Mouse (Mus musculus) gastrocnemius, postnatal 14 days (tissue): ENCODE data around the gene Mc3r. TPM values are rescaled to one million over a fixed set of nuclear protein-coding genes. Genes with fewer than 3 reads are reported as not detected.

Experiments used
- DNase-seq: peaks from one replicate; pipeline ENCODE4 v3.0.0; 2021; ENCODE audit warnings: mixed read lengths
- intact Hi-C: fragments of 180-260 bp; cut with DNase I; formaldehyde crosslinking; loops from one replicate; pipeline ENCODE4 v1.15.1; 2025; ENCODE audit warnings: low total_unique reads
- total RNA-seq, 2 experiments: library from RNA; stranded (reverse); gene quantifications; 2 replicates each; pipeline ENCODE4 v1.2.3; 2021

Mc3r gene
- total RNA-seq, 2 experiments from 2014 or later: not detected

DNA sequence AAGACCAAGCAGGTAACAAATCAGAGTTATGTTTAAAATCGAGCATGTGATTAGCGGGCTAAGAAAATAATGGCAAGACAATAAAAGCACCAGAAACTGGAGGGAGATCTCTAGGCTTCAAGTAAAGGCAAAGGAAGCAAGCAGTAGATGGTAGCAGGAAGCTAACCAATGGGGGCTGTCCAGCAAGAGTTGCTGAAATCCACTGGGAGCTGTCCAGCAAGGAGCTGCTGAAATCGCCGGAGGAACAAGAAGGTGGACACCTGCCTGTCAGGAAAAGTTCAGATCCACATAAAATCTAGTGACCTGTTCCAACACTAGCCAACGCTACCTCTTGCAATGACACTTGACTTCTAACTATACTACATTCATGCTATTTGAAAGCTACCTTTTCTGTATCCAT lies 7.3 kb upstream of the Mc3r start:
- intact Hi-C loops: no loop called here
- DNase-seq: peak; percentile 12

GRCm38 (mm10) chr2:172245497-172245896 lies 2.8 kb upstream of the Mc3r start:
- DNase-seq: no peak
- intact Hi-C loops: no loop called here

DNA sequence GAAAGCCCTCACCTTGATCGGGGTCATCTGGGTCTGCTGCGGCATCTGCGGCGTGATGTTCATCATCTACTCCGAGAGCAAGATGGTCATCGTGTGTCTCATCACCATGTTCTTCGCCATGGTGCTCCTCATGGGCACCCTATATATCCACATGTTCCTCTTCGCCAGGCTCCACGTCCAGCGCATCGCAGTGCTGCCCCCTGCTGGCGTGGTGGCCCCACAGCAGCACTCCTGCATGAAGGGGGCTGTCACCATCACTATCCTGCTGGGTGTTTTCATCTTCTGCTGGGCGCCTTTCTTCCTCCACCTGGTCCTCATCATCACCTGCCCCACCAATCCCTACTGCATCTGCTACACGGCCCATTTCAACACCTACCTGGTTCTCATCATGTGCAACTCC lies 1.0 kb downstream of the Mc3r start:
- DNase-seq: no peak
- intact Hi-C loops: no loop called here

- no peak for DNase-seq
- intact Hi-C loops: no loop called here
Measured at GRCm38 (mm10) chr2:172256418-172256817, 8.1 kb downstream of the Mc3r start.

GRCm38 (mm10) chr2:172256956-172257355 lies 8.7 kb downstream of the Mc3r start:
- intact Hi-C loops: no loop called here
- no peak for DNase-seq

DNA sequence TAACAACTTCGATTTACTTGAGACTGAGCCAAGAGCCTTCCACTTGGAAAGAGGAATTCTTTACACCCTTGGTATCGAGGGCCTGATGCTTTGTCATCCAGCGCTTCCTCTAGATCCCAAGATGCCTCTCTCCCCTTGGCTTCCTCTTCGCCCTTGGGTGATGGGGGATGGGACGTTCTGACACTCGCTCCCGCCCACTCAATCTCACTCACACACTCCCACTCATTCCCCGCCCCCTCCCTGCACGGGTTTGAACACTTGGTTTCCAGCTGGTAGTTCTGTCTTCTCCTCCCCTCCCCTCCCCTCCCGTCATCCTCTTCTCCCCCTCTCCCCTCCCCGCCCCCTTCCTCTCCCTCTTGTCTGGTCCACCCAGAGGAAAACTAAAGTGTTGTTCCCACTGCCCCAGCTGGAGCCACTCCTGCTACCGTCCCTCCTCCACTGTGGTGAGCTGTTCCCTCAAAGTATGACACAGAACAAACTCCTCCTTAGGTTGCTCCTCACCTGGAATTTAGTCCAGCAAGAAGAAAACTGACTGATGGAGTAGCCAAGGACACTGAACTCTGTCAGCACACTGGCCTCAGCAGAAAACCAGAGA lies 9.3 kb downstream of the Mc3r start:
- intact Hi-C loops: no loop called here
- no peak for DNase-seq

- intact Hi-C loops: no loop called here
Measured at GRCm38 (mm10) chr2:172260064-172260463, 11.8 kb downstream of the Mc3r start.

DNA sequence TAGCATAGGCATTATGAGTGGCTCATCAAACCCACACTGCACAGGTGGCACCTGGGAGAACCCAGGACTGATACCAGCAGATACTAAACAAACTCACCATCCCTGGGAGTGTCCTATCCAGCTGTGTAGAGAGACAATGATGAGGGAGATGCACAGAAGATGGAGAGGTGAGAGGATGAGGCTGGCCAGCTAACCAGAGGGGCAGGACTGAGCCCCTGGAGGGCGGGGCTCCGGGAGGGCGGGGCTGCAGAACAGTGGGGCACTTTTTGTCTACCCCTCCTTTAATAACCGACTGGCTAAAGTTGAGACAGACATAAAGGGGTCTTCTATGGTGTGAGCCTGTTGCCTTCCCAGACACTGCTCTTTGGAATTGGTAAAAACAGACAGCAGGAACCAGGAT lies 13.1 kb downstream of the Mc3r start:
- intact Hi-C loops: no loop called here
- no peak for DNase-seq

More at GRCm38 (mm10) chr2:172260064-172260463, 11.8 kb downstream of the Mc3r start:
- no peak for DNase-seq

DNA sequence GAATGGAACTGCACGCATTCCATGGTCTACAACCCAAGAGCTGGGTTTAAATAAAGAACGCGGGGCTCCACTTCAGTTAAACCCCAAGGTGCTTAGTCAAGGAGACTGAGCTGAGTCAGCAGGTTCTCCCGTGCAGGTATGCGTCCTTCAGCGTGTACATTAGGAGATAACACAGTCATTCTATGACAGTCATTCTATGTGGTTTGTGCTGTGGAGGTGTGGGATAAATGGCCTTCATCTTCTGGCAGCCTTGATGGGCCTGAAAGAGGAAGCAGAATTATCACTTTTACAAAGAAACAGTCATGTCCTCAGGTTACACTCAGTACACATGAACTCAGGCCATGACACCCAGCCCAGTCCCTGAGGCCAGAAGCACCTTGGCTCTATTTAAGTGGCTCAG lies 14.9 kb downstream of the Mc3r start:
- DNase-seq: no peak
- intact Hi-C loops: no loop called here

- no peak for DNase-seq
- intact Hi-C loops: no loop called here
Measured at GRCm38 (mm10) chr2:172269907-172270306, 21.6 kb downstream of the Mc3r start.

- intact Hi-C loops: no loop called here
- DNase-seq: no peak
Measured at GRCm38 (mm10) chr2:172270485-172270944, 22.2 kb downstream of the Mc3r start.

DNA sequence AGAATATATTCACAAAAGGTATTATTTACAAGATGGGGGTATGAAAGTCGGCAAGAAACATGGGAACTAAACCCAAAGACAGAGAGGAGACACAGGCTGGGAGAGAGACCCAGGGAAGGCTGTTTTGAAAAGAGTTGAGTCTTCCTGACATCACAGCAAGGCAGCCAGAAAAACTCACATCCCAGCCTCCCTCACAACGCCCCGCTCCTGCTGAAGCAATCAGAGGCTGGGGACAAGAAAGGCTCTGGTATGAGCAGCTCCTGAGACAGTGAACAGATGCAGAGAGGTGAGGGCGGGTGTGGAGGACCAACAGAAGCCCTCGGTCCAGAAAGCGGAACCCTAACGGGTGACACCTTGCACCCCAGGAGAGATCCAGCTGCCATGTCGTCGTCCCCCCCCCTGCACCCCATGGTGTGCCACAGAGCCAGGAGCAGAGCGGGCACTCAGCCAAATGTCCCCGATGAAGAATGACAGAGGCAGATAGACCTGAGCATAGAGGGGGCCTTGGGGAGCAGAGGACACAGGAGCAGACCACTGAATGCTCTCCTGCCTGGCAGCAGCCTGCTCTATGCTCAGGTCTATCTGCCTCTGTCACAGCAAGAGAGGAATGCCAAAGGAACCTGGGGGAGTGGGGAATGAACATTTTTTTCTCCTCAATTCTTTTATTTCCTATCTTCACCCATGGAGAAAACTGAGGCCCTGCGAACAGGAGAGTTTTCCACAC lies 22.8 kb downstream of the Mc3r start:
- no peak for DNase-seq
- intact Hi-C loops: no loop called here

GRCm38 (mm10) chr2:172274662-172275061 lies 26.4 kb downstream of the Mc3r start:
- intact Hi-C loops: no loop called here
- DNase-seq: no peak

- no peak for DNase-seq
- intact Hi-C loops: no loop called here
Measured at GRCm38 (mm10) chr2:172276155-172276554, 27.9 kb downstream of the Mc3r start.

GRCm38 (mm10) chr2:172278979-172279378 lies 30.7 kb downstream of the Mc3r start:
- intact Hi-C loops: no loop called here
- DNase-seq: no peak

- peak; percentile 71 for DNase-seq
- intact Hi-C loops: no loop called here
Measured at GRCm38 (mm10) chr2:172282071-172282710, 33.9 kb downstream of the Mc3r start.

DNA sequence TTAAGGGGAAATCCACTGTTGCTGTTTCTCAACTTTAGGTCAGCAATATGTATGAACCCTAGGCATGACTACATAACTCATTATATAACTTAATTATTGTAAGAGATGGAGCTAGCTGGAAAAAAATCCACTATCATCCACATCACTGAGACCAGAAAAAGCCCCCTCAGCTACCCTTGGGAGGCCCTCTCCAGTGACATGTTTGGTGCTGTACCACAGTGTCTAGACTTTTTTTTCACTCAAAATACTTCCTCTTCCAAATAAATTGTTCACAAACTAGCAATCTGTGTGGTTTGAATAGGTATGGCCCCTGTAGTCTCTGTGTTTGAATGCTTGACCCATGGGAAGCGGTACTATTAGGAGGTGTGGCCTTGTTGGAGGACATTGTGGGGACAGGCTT lies 39.4 kb downstream of the Mc3r start:
- DNase-seq: no peak
- intact Hi-C loops: no loop called here

GRCm38 (mm10) chr2:172288965-172289364 lies 40.7 kb downstream of the Mc3r start:
- intact Hi-C loops: no loop called here
- no peak for DNase-seq

DNA sequence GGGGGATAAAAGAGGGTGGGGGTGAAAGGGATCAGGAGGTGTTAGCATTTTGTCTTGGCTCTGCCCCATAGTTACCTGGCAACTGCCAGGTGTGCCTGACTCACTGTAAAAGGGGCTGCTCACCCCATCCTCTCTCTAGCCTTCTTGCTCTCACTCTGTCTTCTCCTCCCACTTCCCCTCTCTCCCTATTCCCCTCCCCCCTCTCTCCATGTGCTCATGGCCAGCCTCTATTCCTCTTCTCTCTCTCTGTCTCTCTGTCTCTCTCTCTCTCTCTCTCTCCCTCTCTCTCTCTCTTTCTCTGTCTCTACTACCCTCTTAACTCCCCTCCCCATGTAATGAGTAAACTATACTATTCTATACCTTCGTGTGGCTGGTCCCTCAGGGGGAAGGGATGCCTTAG lies 41.3 kb downstream of the Mc3r start:
- intact Hi-C loops: no loop called here
- no peak for DNase-seq

GRCm38 (mm10) chr2:172290474-172290873 lies 42.2 kb downstream of the Mc3r start:
- DNase-seq: no peak
- intact Hi-C loops: no loop called here

DNA sequence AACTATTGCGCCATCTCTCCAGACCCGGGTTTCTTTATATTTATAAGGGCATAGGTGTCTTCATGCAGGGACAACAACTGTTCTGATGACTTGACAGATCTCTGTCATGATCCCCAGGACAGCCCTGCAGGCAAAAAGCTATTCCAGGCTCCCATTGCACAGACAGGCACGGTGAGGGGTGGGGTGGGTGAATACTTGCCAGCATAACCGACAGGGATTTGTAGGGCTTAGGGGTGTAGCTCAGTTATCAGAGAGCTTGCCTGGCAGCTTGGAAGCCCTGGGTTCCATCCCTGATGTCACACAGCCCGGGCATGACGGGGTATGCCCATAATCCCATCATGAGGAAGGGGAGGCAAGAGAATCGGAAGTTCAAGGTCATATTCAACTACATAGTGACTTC lies 42.7 kb downstream of the Mc3r start:
- intact Hi-C loops: no loop called here
- no peak for DNase-seq
